Mouse (Mus musculus): ENCODE results near the gene Rptor. TPM values are rescaled to one million over a fixed set of nuclear protein-coding genes. Genes with fewer than 3 reads are reported as not detected.

The Rptor gene
- polyA plus RNA-seq, 1 experiment from 2014 or later: 13.2 TPM

DNA sequence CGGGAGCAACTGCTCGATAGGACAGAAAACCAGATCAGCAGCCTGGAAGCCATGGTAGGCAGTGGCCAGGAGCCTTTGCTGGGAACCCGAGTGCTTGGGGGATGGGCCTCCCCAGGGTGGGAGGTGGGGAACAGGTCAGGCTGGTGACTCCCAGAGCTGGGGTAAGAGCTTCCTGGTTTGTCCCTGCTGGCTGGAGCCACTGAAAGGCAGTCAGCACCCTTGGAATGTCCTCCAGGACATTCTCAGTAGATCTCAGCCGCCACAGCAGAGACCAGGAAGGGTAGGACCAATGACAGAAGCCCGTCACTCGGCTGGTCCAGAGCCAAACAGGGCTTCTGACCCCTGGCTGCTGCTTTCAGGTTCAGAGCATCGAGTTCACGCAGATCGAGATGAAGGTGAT lies 313.0 kb downstream of the Rptor start:
- Histone ChIP-seq H3K36me3 (replicated peaks; ENCODE audit: control insufficient read depth, insufficient read depth) (peaks cover 44% of the 10 kb centered on the region), H3K4me1 (replicated peaks; ENCODE audit: control insufficient read depth, insufficient read depth, low read length) (peaks cover 26% of the 10 kb centered on the region), H3K27ac (no peak overlapping the region), H3K4me3 (replicated peaks; ENCODE audit: low read length) (no peak overlapping the region), H3K9me3 (ENCODE audit: control insufficient read depth, low read length) (no peaks in the 10 kb centered on the region), H3K9ac (no peak overlapping the region), H3K27me3 (ENCODE audit: control insufficient read depth, insufficient read depth, low read length) (no peaks in the 10 kb centered on the region), H3K4me2 (replicated peaks) (no peak overlapping the region)
- no peak for ATAC-seq (ENCODE audit: low FRiP score)
- DNase-seq (ENCODE audit: low spot score): no peak
- WGBS: 91% methylated on average over 9 of the region's 9 CpGs

DNA sequence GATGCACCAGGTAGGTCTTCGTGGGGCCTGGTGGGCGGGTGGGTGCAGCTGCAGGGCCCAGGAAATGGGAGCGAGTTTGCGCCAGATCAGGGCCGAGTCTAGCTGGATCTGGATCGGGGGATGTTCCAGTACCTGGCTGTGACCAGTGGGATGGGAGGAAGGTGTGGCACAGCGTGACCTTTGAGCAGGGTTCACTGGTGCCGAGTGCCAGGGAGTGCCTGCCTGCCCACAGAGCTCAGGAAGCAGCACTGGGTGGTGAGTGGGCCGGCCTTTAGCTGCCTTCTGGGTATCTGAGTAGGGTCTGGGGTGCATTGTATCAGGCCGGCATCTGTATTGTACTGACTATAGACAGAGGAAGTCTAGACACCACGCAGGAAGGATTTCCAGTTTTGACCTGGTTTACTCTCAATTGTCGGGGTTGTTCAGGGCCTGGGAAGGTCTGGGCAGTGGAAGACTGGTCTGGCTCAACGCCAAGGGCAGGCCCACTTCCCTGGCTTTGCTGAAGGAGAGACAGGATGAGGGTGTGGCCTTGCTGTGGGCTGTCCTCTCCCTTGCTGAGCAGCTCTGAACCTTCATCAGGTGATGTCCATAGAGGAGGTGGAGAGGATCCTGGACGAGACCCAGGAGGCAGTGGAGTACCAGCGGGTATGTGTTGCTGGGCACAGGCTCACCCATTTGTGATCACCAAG lies 313.5 kb downstream of the Rptor start:
- no peak for ATAC-seq (ENCODE audit: low FRiP score)
- WGBS: 89% methylated on average over 15 of the region's 15 CpGs
- Histone ChIP-seq H3K4me3 (replicated peaks; ENCODE audit: low read length) (no peak overlapping the region), H3K4me1 (replicated peaks; ENCODE audit: control insufficient read depth, insufficient read depth, low read length) (peaks cover 26% of the 10 kb centered on the region), H3K4me2 (replicated peaks) (no peak overlapping the region), H3K9me3 (ENCODE audit: control insufficient read depth, low read length) (no peaks in the 10 kb centered on the region), H3K27me3 (ENCODE audit: control insufficient read depth, insufficient read depth, low read length) (no peaks in the 10 kb centered on the region), H3K9ac (no peak overlapping the region), H3K27ac (no peak overlapping the region), H3K36me3 (replicated peaks; ENCODE audit: control insufficient read depth, insufficient read depth) (peaks cover 44% of the 10 kb centered on the region)
- no peak for DNase-seq (ENCODE audit: low spot score)

DNA sequence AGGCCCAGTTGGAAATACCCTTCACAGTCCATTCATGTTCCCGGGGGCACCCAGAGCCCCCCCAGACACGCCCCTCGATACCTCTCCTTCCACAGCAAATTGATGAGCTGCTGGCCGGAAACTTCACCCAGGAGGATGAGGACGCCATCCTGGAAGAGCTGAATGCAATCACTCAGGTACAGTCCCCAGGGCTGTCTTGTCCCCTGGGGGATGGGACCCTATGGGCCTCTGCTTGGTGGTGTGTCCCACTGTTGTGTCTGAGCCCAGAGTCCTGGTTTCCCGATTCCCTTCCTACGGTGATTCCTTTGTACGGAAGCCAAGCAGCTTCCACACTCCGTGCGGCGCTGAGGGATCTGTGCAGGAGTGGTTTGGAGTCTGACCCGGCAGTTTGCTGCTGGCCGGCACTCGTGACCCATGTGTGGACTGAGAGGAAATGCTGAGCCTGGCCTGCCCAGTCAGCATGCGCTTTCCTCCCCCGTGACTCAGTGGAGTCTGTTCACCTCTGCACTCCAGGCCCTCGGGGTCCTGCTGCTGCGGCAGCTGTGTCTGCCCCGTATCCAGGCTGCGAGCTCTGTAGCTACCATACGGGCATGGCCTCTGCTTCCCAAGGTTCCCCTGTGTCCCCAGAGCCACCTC lies 314.2 kb downstream of the Rptor start:
- DNase-seq (ENCODE audit: low spot score) (no peak), ATAC-seq (ENCODE audit: low FRiP score) (no peak)
- Histone ChIP-seq H3K9ac (no peak overlapping the region), H3K4me2 (replicated peaks) (no peak overlapping the region), H3K27ac (no peak overlapping the region), H3K9me3 (ENCODE audit: control insufficient read depth, low read length) (no peaks in the 10 kb centered on the region), H3K4me3 (replicated peaks; ENCODE audit: low read length) (no peak overlapping the region), H3K4me1 (replicated peaks; ENCODE audit: control insufficient read depth, insufficient read depth, low read length) (peaks cover 26% of the 10 kb centered on the region), H3K27me3 (ENCODE audit: control insufficient read depth, insufficient read depth, low read length) (no peaks in the 10 kb centered on the region), H3K36me3 (replicated peaks; ENCODE audit: control insufficient read depth, insufficient read depth) (peaks cover 44% of the 10 kb centered on the region)
- WGBS: 88% methylated on average over 21 of the region's 21 CpGs

DNA sequence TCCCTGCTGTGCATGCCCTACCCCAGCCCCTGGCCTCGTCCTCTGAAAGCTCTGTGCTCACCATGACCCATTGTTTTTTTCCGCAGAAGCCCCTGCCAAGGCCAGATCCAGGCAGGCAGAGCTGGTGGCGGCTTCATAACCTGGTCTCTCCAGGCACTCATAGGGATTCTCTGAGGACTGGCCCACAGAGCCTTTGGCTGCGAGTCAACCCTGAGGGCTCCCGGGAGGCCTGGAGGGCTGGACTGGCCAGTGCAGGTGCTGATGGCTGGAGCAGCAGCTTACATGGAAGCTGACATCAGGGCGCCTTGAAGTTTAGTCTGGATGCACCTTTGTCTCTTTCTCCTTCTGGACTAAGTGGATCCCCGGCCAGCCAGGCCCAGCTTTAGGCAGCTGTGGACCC lies 315.8 kb downstream of the Rptor start:
- no peak overlapping the region for H3K4me3 ChIP-seq (replicated peaks; ENCODE audit: low read length)
- 85% methylated on average over 7 of the region's 7 CpGs for WGBS
- H3K4me2 ChIP-seq (replicated peaks): no peak overlapping the region
- H3K9me3 ChIP-seq (ENCODE audit: control insufficient read depth, low read length): no peaks in the 10 kb centered on the region
- no peaks in the 10 kb centered on the region for H3K27me3 ChIP-seq (ENCODE audit: control insufficient read depth, insufficient read depth, low read length)
- DNase-seq (ENCODE audit: low spot score) (no peak), ATAC-seq (ENCODE audit: low FRiP score) (no peak)
- H3K4me1 ChIP-seq (replicated peaks; ENCODE audit: control insufficient read depth, insufficient read depth, low read length): peaks cover 16% of the 10 kb centered on the region
- no peak overlapping the region for H3K9ac ChIP-seq
- no peak overlapping the region for H3K27ac ChIP-seq
- peaks cover 44% of the 10 kb centered on the region for H3K36me3 ChIP-seq (replicated peaks; ENCODE audit: control insufficient read depth, insufficient read depth)

DNA sequence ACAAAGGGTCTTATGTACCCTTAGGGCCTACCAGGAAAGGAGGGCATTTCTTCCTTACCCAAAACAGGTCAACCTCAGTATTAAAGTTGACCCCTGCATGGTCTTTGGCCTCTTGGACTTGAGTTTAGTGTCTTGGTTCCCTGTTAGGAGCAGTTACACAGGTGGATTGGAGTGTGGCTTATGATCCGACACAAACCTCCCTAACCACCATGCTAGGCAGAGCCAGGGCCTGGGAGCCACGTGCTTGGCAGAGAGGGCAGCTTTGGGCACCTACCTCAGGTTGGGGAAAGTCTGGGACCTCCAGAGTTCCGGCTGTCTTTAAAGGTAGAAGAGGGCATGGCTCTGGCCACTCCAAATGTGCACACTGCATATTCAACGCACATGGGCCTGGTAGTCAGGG lies 316.7 kb downstream of the Rptor start:
- no peak for ATAC-seq (ENCODE audit: low FRiP score)
- H3K36me3 ChIP-seq (replicated peaks; ENCODE audit: control insufficient read depth, insufficient read depth): peaks cover 44% of the 10 kb centered on the region

DNA sequence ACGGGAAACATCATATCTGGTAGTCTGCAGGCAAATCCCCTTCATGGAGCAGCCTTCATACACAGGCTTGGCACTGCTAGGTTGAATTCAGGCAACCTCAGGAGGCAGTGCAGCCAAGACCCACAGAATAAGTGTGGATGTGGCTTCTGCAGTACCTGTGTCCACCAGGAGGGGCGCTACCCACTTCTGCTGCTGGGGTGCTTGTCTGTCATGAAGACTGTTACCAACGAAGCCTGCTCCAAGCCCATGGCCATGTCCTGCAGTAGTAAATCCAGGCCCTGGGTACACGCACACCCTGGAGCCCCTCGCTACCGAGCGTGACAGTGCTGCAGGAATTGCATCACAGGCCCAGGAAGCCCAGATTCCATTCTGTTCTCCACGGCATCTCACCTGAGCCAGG lies 317.2 kb downstream of the Rptor start:
- Histone ChIP-seq H3K27me3 (ENCODE audit: control insufficient read depth, insufficient read depth, low read length) (no peaks in the 10 kb centered on the region), H3K4me2 (replicated peaks) (no peak overlapping the region), H3K9ac (no peak overlapping the region), H3K36me3 (replicated peaks; ENCODE audit: control insufficient read depth, insufficient read depth) (peaks cover 44% of the 10 kb centered on the region), H3K27ac (no peak overlapping the region), H3K4me3 (replicated peaks; ENCODE audit: low read length) (no peak overlapping the region), H3K9me3 (ENCODE audit: control insufficient read depth, low read length) (no peaks in the 10 kb centered on the region), H3K4me1 (replicated peaks; ENCODE audit: control insufficient read depth, insufficient read depth, low read length) (peaks cover 8% of the 10 kb centered on the region)
- DNase-seq (ENCODE audit: low spot score) (peak; percentile 53), ATAC-seq (ENCODE audit: low FRiP score) (no peak)
- WGBS: 64% methylated on average over 8 of the region's 8 CpGs

More for the DNA sequence above, 316.7 kb downstream of the Rptor start:
- Histone ChIP-seq H3K4me1 (replicated peaks; ENCODE audit: control insufficient read depth, insufficient read depth, low read length) (peaks cover 13% of the 10 kb centered on the region), H3K4me2 (replicated peaks) (no peak overlapping the region), H3K9ac (no peak overlapping the region), H3K27ac (no peak overlapping the region), H3K9me3 (ENCODE audit: control insufficient read depth, low read length) (no peaks in the 10 kb centered on the region), H3K27me3 (ENCODE audit: control insufficient read depth, insufficient read depth, low read length) (no peaks in the 10 kb centered on the region), H3K4me3 (replicated peaks; ENCODE audit: low read length) (no peak overlapping the region)
- DNase-seq (ENCODE audit: low spot score): no peak
- WGBS: 98% methylated on average over 4 of the region's 4 CpGs

DNA sequence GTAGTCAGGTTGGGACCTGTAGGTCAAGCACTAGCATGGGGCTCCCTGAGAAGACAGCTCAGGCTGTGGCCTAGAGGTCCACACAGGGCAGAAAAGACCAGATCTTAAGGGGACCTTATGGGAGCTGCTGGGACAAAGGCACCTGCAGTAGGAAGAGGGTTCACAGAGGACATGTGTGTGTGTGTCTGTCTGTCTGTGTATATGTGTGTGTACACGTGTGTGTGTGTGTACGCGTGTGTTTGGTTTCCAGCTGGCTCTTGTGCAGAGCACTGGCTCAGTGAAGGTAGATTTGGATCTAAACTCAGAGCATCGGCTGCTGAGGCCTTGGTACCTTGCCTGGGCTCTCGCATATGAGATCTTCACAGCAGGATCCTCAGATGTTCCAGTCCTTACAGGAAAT lies 318.0 kb downstream of the Rptor start:
- H3K9ac ChIP-seq: no peak overlapping the region
- WGBS: 88% methylated on average over 5 of the region's 5 CpGs
- ATAC-seq (ENCODE audit: low FRiP score): no peak
- no peaks in the 10 kb centered on the region for H3K27me3 ChIP-seq (ENCODE audit: control insufficient read depth, insufficient read depth, low read length)
- no peak overlapping the region for H3K4me3 ChIP-seq (replicated peaks; ENCODE audit: low read length)
- H3K4me2 ChIP-seq (replicated peaks): no peak overlapping the region
- no peak overlapping the region for H3K27ac ChIP-seq
- 0 out of 2 replicates have a peak, but pooled peaks cover under 1% of the 10 kb centered on the region for H3K4me1 ChIP-seq (replicated peaks; ENCODE audit: control insufficient read depth, insufficient read depth, low read length)
- no peak for DNase-seq (ENCODE audit: low spot score)
- no peaks in the 10 kb centered on the region for H3K9me3 ChIP-seq (ENCODE audit: control insufficient read depth, low read length)
- peaks cover 44% of the 10 kb centered on the region for H3K36me3 ChIP-seq (replicated peaks; ENCODE audit: control insufficient read depth, insufficient read depth)

DNA sequence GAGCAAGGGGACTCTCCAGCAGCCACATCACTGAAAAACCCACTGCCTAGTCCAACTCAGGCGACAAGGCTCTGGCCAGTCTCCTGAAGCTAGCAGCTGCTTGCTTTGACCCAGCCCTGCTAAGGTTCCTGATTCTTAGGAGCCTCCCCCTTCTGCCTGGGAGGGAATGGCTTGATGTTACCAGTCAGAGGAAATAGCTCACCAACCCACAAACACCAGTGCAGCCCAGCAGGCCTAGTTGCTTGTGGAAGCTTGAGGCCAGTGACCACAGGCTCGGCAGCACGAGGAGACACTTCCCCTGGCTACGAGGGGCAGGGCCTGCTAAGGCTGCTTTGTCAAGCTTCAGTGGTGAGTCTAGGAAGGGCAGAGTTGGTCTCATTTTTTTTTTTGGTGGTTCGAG lies 322.5 kb downstream of the Rptor start:
- Histone ChIP-seq H3K4me1 (replicated peaks; ENCODE audit: control insufficient read depth, insufficient read depth, low read length) (no peaks in the 10 kb centered on the region), H3K9me3 (ENCODE audit: control insufficient read depth, low read length) (no peaks in the 10 kb centered on the region), H3K4me3 (replicated peaks; ENCODE audit: low read length) (no peak overlapping the region), H3K27ac (no peak overlapping the region), H3K9ac (no peak overlapping the region), H3K36me3 (replicated peaks; ENCODE audit: control insufficient read depth, insufficient read depth) (0 out of 2 replicates have a peak, but pooled peaks cover 3% of the 10 kb centered on the region), H3K27me3 (ENCODE audit: control insufficient read depth, insufficient read depth, low read length) (no peaks in the 10 kb centered on the region), H3K4me2 (replicated peaks) (no peak overlapping the region)
- 79% methylated on average over 5 of the region's 5 CpGs for WGBS
- DNase-seq (ENCODE audit: low spot score): no peak
- ATAC-seq (ENCODE audit: low FRiP score): no peak

DNA sequence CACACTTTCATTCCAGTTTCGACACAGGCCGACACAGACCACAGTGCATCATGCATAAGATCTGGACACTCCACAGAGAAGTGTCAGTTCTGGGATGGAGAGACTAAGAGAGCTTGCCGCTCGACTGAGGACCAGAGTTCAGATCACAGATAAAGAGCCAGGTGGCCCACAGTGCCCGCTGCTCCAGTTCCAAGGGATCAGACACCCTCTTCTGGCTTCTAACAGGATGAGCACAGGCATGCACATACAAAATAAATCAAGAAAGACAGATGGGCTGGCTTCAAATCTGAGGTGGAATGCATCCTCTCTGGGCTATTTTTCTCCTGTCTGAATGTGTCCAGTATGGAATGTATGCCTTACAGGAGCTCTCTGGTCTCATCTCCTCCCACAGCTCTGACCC lies 324.1 kb downstream of the Rptor start:
- Histone ChIP-seq H3K4me3 (replicated peaks; ENCODE audit: low read length) (no peak overlapping the region), H3K27ac (no peak overlapping the region), H3K9me3 (ENCODE audit: control insufficient read depth, low read length) (0 out of 2 replicates have a peak, but pooled peaks cover 3% of the 10 kb centered on the region), H3K4me1 (replicated peaks; ENCODE audit: control insufficient read depth, insufficient read depth, low read length) (no peaks in the 10 kb centered on the region), H3K36me3 (replicated peaks; ENCODE audit: control insufficient read depth, insufficient read depth) (no peaks in the 10 kb centered on the region), H3K27me3 (ENCODE audit: control insufficient read depth, insufficient read depth, low read length) (no peaks in the 10 kb centered on the region), H3K4me2 (replicated peaks) (no peak overlapping the region), H3K9ac (no peak overlapping the region)
- WGBS: 89% methylated on average over 5 of the region's 5 CpGs
- DNase-seq (ENCODE audit: low spot score): no peak
- no peak for ATAC-seq (ENCODE audit: low FRiP score)
